Mouse (Mus musculus) NIH3T3 (cell line): Measurements from ENCODE around the gene Tmub1.

ENCODE experiments used
- DNase-seq: peaks from one replicate; pipeline ENCODE4 v3.0.0-alpha.2; 2012; ENCODE audit warnings: low read depth

The Tmub1 gene

DNA sequence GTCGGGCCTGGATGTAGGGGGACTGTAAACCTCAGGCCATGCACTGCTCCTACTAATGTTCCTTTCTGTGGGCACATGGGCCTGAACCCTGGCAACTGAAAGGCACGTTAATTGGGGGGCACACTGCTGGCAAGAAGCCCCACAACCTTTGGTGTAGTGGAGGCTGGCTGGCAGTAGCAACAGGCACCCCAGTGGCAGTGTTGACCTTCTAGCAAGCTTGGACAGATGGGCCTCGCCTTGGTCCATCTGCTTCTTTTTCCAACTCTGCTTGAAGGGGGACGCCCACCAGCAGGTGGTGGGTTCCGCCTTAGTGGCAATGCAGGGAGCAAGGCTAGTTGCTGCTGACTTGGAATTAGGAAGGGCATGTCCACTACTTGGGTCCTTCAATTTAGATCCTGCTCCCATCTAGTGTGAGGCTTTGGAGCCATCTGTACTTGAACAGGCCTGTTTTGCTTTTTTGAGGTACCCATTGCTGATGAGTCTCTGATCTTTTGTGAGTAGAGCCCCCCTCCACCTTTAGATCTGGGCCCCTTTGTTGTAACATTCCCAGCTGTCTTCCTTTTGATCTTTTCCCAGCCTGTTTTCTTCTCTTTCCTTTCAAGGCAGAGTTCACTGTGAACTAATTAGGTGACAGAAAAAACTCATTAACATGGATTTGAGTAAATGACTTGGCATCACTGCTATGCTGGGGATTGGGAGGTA, 5.8 kb upstream of the Tmub1 start:
- no peak for DNase-seq

DNA sequence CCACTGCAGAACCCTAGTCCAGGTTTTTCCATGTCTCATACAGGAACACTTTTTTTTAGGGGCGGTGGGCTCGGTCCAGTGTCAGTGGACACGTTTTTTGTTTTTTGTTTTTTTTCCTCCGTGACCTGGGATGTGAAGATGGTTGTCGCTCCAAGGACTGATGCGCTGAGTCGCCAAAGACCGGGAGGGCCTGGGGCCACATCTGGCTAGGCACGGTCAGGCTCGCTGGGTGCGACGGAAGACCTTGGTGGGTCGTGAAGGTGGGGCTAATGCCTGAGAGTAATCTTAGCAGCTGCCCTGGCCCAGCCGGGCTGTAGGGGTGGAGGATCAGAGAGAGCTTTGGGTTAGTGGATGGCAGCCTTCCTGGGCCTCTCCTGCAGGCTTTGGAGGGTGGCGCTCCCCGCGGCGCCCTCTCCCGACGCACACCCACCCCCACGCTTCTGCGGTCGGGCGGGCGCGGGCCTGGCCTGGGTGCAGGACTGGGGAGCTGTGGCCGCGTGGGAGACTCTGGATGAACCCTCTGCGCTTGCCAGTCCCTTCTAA, 5.1 kb upstream of the Tmub1 start:
- DNase-seq = peak; percentile 61

GRCm38 (mm10) chr5:24452030-24452690, 4.5 kb upstream of the Tmub1 start, which contains the start of gene Agap3:
TSS of gene Agap3 (plus strand) at chr5:24452177.
- peak; percentile 46 for DNase-seq

GRCm38 (mm10) chr5:24451264-24452029, 3.8 kb upstream of the Tmub1 start:
- peak; percentile 93 for DNase-seq

DNA sequence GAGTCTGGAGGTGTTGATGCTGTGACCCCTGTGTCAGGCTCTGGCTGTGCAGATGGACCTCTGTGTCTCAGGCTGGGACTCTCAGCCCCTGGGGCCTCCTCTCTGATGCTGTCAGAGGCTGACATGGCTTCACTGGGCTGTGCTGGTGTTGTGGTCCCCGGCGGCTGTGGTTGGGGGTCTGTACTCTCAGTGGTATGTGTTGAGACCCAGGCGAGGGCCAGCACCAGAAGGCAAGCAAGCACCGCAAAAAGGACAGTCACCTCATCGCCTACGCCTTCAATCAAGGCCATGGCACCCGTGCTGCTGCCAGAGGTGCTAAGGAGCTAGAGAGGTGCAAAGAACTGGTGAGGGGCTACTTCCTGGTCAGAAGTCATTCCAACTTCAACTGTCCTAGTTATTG, 1.0 kb downstream of the Tmub1 start:
- no peak for DNase-seq

GRCm38 (mm10) chr5:24445428-24446080, 2.1 kb downstream of the Tmub1 start:
- DNase-seq = no peak

DNA sequence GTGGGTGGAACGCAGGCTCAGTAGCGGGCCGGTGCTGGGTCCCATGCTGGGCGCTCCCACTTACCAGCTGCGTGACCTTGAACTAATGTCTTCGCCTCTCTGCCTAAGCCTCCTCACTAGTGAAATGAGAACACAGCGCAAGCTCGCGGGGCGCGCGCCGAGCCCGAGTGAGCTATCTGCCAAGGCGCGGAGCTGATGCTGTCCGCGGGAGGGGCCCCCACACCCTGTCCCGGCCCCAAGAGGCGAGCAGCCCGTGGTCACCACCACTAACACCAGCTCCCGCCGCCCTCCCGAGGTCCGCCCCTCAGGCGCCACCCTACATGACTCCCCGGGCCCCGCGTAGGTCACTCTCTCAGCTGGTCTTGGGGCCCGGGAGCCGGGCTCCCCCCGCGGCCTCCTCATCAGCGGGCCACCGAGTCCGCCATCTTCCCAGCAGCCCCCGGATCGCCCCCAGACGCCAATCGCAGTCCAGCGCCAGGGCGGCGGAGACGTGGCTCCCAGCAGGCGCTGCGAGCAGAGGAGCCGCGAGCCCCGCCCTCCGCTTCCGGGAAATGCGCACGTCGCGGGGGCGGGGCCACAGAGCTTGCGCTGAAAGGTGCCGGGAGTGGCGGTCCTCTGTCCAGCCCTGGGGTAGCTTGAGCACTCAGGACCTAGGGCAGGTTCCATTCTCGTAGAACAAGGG, 2.8 kb downstream of the Tmub1 start, which contains the start of gene Fastk:
Gene Fastk, minus strand, starts transcription at position 542 of the 682 bp plus-strand sequence.
- DNase-seq = peak; percentile 97

GRCm38 (mm10) chr5:24443927-24444326, 3.7 kb downstream of the Tmub1 start:
- DNase-seq = no peak

DNA sequence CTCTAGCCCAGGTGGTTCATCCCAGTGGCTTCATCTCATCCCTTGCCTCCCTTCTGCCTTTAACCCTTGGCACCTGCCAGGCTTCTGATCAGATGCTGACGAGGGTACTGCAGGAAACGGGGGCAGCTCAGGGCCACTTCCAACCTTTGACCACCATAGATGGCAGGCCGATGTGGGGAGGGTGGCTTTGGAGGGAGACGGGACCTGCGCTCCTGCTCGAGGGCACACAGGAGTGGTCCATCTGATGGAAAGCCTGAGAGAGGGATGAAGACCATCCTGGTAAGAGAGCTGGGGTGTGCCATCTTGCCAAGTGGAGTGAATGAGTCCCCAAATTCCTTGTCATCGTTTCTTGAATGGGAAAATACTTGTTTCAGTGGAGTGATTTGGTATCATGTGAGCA, 4.5 kb downstream of the Tmub1 start:
- DNase-seq = no peak

DNA sequence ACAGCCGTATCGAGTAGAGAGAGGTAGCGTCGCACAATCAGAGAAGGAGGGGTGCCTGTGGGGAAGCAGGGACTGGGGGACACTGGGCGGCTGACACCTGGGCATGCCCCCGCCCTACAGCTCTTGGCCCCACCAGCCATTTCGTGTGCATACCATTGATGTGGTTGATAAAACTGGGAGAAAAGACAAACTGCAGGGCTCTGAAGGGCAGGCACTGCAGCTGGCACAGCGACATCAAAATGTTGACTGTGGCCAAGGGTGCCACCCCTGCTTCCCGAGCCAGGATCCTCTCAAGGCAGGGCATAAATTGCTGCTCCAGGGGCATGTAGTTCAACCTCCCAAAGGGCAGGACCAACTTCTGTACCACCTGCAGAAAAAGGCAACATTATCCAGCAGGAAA, 5.6 kb downstream of the Tmub1 start:
- no peak for DNase-seq

- no peak for DNase-seq
These were observed 6.5 kb downstream of the Tmub1 start for GRCm38 (mm10) chr5:24441187-24441586.

GRCm38 (mm10) chr5:24433993-24434392, 13.7 kb downstream of the Tmub1 start:
- no peak for DNase-seq

GRCm38 (mm10) chr5:24428596-24428995, 19.1 kb downstream of the Tmub1 start:
- peak; percentile 75 for DNase-seq

- peak; percentile 74 for DNase-seq
These were observed 19.7 kb downstream of the Tmub1 start for GRCm38 (mm10) chr5:24427981-24428402.

DNA sequence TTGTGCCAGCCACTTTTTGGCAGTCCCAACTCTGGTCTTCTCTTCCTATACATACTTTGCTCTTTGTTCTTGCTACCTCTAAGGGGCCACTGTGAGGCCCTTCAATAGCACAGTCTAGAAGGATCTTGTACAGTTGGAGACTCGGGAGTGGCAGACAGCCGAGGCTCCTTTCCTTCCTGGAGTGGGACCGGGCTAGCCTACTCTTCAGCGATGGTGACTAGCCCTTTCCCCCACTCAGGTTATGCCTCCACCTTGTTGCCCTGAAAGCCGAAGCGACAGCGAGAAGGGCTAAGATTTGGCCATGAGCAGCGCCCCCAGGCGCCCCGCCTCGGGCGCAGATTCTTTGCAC, 20.4 kb downstream of the Tmub1 start:
- no peak for DNase-seq

GRCm38 (mm10) chr5:24426556-24427284, 20.9 kb downstream of the Tmub1 start:
- DNase-seq = peak; percentile 92

- DNase-seq = peak; percentile 72
These were observed 21.6 kb downstream of the Tmub1 start for GRCm38 (mm10) chr5:24426037-24426432.

DNA sequence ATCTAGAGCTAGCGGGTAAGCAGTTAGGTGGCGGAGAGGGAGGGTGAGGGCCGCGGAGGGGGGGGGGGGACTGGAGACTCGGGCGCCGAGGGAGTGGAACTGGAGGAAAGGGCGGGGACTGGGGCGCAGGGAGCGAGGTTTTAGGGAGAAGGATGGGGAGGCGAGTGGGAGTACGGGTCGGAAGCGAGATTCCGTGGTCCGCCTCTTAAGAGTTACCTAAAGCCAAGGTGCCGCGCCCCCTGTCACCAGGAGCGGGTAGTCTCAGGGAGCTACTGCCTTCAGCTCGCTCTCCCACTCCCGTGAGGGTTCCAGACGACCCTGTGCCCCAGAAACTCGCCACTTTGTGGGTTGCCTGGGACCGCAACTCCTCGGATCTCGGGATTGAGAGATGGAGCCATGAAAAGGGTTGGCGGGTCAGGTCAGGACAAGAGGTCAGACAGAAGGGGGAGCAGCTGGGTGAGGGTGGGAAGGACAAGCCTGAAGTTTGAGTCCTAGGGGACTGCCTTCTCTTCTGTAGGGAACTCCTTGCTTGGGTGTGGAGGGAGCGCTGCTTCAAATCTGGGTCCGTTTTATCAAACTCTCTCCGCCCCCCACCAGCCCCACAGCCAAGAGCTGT, 22.1 kb downstream of the Tmub1 start:
- DNase-seq = peak; percentile 78

DNA sequence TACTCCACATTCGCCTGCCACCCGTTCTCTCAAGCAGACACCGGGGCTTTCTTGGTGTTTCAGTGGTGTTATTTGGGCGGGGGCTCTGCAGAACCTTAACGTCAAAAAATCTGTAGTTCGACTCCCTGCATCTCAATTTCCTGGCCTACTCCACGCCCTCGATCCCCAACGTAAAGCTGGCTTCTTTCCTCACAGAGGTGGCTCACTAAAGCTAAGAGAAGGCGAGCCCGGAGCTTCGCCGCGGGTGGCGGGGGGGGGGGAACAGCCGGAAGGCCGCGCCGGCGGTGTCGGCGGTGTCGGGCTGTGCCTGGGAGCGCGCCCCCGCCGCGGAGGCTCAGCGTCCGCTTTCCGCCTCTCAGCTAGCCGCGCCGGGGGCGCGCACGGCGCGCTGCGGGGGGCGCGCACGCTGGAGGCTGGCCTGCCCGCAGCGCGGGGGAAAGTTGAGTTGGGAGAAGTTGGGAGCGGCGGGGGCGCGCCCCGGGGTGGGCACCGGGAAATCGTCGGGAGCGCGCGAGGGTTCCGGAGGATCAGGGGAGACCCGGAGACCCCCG, 22.7 kb downstream of the Tmub1 start:
- peak; percentile 97 for DNase-seq
